Mouse (Mus musculus): ENCODE measurements around the gene Tex30. TPM values are rescaled to one million over a fixed set of nuclear protein-coding genes. Genes with fewer than 3 reads are reported as not detected.

Gene Tex30
- polyA plus RNA-seq, 1 experiment from 2014 or later, result 62.3 TPM

Other genes starting within 250 kb of the Tex30 start
- gene Tpp2, start 168.8 kb downstream of the Tex30 start, polyA plus RNA-seq (2015; fragmentation: Nextera tagmentation; extraction: Ambion mirVana), result 58.8 and 68.1 TPM in 2 replicates
- gene Mettl21c, start 82.4 kb downstream of the Tex30 start, polyA plus RNA-seq (2015; fragmentation: Nextera tagmentation; extraction: Ambion mirVana), result 1.3 and 1.4 TPM in 2 replicates
- gene Gm8251, start 40.5 kb downstream of the Tex30 start, polyA plus RNA-seq (2015; fragmentation: Nextera tagmentation; extraction: Ambion mirVana), result 0.11 and 0.14 TPM in 2 replicates
- gene Kdelc1, start 16.4 kb upstream of the Tex30 start, polyA plus RNA-seq (2015; fragmentation: Nextera tagmentation; extraction: Ambion mirVana), result 33.4 and 35.1 TPM in 2 replicates
- 30.5 and 30.8 TPM in 2 replicates for gene Bivm, start 16.5 kb upstream of the Tex30 start, polyA plus RNA-seq (2015; fragmentation: Nextera tagmentation; extraction: Ambion mirVana)
- gene Ercc5, start 45.3 kb upstream of the Tex30 start, polyA plus RNA-seq (2015; fragmentation: Nextera tagmentation; extraction: Ambion mirVana), result 39.7 and 40.0 TPM in 2 replicates
- gene Mettl21e, start 116.5 kb upstream of the Tex30 start, polyA plus RNA-seq (2015; fragmentation: Nextera tagmentation; extraction: Ambion mirVana), result not detected in 2 replicates